Mouse (Mus musculus) megakaryocyte, adult 5-6 weeks (primary cell): Measurements from ENCODE around the gene Luzp1. TPM values are rescaled to one million over a fixed set of nuclear protein-coding genes. Genes with fewer than 3 reads are reported as not detected.

ENCODE experiments used
- ATAC-seq: 2 replicates; pipeline ENCODE4 v1.8.0; 2016; ENCODE audit warnings: mild to moderate bottlenecking, inconsistent platforms; ENCODE audit not compliant: poor library complexity, severe bottlenecking
- total RNA-seq, 2 experiments: library from RNA; stranded (forward) in 1 of 2; stranded (reverse) in 1 of 2; fragments of 153-499, 151-499 nt in 1 of 2; fragments of 221-1000, 200-1000 nt in 1 of 2; gene quantifications; 2 replicates each; pipeline versions ENCODE4 v1.2.3 to v1.2.4; 2015 to 2017

Luzp1 gene
- total RNA-seq (2015) = 3.4 and 6.7 TPM in 2 replicates
- total RNA-seq (2017) = 3.5 and 4.8 TPM in 2 replicates

DNA sequence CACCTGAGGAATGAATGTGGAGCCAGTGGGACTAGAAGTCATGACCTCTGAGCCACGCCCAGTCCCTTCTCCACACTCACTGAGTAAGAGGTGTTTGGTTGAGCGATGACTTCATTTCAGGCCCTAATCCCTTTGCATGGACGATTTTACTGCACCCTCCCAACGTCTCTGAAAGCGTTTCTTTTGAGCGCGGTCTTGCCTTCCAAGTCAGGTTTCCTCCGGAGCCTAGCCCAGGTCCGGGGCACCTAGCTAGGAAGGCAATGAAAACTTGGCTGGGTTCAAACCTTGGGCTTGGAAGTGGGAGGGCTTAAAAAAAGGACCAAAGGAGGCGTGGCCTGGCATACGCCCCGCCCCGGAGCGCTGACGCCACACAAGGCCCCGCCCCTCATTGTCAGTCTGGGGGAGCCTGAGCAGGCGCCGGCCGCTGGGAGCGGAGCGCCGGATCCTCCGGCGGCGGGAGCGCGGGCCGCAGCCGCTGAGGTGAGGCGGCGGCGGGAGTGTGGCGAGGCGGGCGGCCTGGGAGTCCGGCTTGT lies at the start of gene Luzp1:
Gene Luzp1 (plus strand): TSS at position 391 of the 533 bp plus-strand sequence.
- ATAC-seq = peak; percentile 87

DNA sequence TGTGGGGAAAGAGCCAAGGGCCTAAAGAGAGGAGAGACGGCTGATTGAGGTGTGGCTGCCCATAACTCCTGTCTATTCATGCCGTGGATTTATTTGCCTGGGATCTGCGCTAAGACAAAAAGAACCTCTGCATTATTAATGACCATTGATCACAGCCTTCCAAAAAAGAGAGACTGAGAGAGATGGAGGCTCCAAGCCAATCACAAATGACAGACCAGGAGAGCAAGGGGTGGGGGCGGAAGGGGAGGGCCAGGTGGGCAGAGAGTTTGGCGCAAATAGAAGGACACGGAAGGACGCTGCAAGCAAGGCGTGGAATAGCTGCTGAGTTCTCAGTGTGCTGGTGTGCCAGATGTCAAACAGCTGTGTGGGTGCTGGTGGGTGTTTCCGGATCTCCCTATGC lies 46.3 kb upstream of the Luzp1 start, which contains the start of gene Htr1d:
Gene Htr1d (plus strand): TSS at position 301 of the 400 bp plus-strand sequence.
- ATAC-seq = no peak

DNA sequence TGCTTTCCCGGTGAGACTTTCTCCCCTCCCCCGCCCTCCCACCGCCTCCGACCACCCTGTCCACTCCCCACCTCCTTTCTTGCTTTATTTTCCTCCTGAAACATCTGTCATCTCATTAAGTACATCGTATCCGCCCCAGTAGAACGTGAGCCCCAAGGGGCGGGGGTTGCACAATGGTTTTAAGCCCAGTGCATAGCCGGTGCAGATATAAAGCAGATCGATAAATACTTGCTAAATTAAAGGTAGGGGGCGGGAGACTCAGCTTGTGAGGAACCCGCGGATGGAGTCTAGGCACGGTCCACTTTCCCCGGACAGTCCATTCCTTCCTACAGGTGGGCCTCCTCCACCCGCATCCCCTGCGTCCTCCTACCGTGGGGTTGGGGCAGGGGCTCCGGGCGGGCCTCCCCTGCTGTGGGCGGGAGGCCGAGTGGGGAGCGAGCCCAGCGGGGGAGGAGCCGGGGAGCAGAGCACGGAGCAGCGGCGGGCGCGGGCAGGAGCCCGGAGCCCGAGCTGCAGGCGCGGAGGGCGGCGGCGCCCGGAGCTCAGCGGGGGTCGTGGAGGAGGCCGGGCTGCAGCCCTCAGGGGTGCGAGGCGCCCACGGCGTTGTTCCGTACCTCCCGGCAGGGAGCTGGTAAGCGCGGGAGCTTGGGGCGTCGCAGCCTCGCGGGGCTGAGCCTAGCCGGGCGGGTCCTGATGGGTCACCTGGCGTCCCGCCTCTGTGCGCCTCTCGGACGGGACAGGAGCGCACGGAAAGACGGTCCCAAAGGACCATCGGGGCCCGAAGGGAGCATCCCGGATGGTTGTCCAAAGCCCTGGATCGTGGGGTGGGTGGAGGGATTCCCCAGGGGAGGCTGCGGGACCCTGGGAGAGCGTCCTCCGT lies 45.2 kb upstream of the Luzp1 start:
- ATAC-seq = no peak

DNA sequence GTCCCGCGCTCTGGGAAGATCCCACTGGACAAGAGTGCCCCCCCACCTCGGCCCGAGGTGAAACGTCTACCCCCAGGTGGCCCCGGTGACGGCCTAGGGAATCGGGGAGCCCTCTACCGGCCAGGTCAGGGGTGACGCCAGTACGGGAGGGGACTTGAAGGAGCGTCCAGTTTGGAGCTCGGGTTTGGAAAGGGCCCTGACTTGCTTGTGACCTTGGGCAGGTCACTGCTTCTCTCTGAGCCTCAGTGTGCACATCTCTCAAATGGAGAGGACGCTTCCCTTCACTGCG lies 44.6 kb upstream of the Luzp1 start:
- ATAC-seq = no peak

DNA sequence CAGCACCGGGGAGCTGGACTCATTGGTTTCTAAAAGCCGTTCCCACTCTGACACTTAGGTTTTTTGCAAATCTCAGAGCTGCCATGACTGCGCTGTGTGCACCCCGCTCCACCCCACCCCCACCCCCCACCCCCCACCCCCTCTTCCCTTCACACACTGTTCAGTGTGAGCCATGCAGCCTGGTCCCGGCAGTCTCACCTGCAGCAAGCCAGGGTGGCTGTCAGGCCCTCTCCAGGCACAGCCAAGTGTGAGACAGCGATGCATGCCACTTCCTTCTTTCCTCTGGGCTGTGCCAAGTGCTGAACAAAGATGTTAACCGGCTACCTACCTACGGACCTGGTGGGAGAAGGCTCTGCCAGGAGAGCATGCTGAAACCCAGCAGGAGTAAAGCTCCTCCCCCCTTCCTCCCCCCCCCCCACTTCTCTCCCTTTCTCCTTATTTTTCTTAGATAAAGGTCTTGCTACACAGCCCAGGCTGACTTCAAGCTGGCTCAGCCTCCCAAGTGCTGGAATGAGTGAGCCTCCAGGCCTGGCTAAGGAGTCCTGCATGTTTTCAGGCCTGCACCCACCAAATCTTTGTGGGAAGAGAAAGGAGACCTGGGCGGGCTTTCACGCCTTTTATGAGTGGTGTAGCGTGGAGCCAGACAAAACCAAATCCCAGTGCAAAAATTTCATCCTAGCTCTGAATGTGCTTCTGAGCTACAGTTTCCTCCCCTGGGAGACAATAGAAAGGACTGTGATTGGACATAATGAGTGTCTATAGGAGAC lies 38.8 kb upstream of the Luzp1 start:
- ATAC-seq = no peak

DNA sequence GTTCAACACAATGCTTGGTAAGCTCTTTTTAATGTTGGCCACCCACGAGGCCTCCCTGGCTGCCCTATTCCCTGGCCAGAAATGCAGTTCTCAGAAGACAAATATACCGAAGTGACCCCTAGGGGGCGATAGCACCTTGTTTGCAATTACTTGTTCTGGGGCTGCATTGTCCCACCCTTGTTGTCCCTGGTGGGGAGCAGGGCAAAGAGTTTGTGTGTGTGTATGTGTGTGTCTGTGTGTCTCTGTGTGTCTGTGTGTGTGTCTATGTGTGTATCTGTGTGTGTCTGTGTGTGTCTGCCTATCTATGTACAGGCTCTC lies 38.2 kb upstream of the Luzp1 start:
- peak; percentile 49 for ATAC-seq

DNA sequence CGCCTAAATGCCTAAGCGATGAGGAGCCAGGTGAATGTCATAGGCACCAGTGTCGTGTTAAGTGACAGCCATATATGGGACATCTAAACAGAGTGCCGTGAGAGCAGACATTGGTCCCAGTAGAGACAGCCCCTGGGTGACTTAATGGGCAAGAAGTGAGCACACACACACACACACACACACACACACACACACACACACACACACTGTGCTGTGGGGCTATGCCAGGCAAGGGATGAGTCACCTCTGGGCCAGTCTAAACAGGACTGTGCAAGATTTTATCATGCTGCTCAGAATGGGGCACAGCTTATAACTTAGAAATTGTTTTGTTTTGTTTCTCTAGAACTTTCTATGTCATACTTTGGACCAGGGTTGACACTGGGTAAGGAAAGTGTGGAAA lies 35.5 kb upstream of the Luzp1 start:
- no peak for ATAC-seq

DNA sequence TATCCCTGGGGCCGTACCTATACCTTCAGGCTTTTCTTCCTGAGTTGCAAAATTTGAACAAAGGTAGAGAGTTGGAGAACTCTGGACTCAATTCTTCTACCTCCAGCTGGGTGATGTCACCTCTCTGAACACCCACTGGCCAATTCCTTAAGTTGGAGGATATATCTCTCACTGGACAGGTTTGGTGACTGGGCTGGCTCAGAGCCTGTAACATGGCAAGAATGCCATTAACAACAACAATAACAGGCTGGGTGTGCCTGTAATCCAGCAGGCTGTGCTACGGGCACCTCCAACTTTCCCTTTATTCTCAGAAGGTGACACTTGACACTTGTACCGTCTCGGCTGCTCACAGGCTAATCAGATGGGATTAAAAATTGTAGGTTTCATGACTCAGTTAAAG lies 30.5 kb upstream of the Luzp1 start:
- ATAC-seq = no peak

DNA sequence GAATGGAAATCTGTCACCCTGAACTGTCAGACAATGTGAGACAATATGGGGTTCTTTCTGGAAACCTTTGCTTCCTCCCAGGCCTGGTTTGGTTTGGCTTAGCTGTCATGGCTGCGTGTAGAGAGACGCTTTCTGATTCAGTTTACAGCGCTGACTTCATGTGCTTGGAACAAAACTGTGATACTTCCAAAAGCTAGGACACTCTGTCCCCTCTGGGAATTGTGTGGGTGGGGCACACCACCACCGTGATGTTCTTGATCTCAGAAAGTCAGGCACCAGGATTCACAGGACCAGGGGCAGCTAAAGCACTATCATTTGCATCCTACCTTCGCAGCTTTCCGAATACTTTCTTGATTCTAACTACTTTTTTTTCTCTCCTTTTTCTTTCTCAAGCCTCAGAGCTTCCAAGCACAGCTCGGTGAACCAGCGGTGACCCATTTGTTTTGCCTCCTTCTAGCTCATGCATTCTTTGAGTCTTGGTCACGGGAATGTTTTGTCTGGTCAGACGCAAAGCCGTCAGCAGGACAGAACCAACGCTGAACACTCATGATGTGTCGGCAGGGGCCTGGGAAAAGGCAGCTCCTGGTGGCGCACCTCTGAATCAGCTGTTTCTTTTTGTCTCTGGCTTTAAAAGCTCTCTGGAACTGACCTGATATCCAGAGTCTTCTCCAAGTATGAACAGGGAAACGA lies 28.1 kb upstream of the Luzp1 start:
- ATAC-seq = no peak

DNA sequence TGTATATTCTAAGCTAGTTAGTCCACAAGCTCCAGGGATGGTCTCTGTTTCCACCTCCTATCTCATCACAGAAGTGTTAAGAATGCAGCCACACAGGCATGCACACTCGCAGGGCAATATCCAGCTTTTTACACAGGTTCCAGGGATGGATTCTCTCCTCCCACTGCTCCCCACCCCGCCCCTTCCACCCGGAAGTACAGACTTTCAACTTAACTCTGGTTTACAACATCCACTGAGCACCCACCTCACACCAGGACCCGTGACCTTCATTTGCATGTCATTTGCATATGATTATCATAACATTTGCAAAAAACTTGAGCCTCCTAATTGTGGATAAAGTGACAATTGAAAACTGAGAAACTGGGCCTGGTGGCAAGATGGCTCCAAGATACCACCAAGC lies 25.0 kb upstream of the Luzp1 start:
- no peak for ATAC-seq

DNA sequence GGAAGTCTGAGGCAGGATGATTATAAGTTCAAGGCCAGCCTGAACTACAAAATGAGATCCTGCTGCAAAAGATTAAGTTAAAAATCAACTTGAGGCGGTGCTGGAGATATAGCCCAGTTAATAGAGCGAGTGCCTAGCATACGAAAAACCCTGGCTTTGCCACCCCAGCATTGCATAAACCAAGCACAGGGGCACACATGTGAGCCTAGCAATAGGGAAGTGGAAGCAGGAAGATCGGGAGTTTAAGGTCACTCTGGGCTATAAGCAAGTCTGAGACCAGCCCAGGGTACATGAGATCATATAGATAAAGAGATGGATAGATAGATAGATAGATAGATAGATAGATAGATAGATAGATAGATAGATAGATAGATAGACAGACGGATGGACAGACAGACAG lies 19.8 kb upstream of the Luzp1 start:
- no peak for ATAC-seq

DNA sequence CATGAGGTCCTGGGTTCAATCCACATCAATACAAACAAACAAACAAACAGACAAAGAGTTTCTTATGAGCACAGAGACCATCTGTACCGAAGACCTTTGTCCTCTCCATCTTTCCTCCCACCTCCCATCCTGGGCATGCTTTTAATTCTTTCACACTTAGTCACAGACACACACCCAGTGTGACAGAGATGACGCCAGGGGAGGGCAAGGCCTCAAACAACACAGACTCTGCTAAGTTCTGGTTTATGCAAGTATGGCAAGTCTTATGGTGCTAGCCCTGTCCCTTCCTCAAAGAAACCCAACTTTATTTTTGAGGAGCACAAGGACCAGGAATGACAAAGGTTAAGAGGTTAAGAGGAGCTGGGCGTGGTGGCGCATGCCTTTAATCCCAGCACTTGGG lies 19.3 kb upstream of the Luzp1 start:
- no peak for ATAC-seq

DNA sequence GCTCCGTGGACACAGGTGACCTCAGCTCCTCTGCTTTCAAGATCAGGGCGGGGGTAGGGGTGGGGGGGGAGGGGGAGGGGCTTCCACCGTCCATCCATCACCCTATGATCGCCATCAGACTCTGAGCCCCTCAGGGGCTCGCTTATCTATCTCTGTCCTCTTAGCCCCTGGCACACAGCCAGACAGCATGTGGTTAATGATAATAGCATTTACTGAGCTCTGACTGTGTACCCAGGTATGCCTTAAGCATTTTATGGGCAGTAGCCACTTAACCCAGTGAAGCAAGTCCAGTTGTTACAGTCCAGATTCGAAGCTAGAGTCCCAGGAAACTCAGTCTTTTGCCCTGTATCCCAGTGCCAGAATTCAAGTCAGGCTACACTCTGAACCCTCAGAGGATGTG lies 18.0 kb upstream of the Luzp1 start:
- ATAC-seq = no peak

DNA sequence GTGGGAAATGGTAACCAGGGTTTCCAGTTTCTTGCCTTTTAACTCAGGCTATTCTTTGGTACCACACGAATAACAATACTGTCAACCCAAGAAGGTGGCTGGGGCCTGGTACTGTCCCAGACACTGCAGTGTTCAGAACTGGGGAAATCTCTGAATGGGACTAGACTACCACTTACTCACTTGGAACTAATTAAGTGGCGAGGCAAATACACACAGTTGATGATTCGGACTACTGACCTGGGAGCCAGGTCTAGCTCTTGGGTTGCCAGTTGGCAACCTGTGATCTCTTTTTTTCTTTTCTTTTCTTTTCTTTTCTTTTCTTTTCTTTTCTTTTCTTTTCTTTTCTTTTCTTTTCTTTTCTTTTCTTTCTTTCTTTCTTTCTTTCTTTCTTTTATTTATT lies 17.3 kb upstream of the Luzp1 start:
- ATAC-seq = no peak

DNA sequence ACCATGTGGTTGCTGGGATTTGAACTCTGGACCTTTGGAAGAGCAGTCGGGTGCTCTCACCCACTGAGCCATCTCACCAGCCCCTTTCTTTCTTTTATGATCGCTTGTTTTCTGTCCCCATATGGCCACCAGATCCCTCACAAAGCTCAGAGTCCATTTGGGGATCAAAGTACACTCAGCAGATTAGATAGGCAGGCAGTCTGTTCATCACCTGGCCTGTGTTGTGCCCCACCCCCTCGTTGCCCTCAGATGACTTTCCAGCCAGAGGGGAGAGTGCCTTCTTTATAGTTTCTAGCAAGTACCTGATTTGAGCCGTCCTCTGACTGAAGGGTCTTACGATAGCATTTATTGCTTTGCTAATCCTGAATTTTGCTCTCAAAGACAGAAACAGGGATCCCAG lies 16.8 kb upstream of the Luzp1 start:
- no peak for ATAC-seq

DNA sequence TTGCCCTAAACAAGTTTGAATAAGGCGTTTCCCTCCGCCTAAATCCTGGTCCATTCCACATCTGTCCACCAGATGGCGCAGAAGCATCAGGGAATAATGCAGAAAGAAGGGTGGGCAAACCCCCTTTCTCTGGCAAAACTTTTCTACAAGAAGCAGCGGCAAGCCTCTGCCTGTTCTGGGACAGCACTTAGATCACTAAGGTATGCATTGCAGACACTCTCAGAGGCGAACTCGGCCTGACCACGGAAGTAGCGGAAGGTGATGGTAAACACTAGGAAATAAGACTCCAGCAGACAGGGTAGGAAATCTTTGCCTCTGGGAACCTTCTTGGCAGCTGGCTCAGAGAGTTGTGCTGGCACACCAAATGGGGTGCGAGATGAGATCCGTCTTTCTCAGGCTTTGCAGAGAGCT lies 14.7 kb upstream of the Luzp1 start:
- ATAC-seq = no peak

DNA sequence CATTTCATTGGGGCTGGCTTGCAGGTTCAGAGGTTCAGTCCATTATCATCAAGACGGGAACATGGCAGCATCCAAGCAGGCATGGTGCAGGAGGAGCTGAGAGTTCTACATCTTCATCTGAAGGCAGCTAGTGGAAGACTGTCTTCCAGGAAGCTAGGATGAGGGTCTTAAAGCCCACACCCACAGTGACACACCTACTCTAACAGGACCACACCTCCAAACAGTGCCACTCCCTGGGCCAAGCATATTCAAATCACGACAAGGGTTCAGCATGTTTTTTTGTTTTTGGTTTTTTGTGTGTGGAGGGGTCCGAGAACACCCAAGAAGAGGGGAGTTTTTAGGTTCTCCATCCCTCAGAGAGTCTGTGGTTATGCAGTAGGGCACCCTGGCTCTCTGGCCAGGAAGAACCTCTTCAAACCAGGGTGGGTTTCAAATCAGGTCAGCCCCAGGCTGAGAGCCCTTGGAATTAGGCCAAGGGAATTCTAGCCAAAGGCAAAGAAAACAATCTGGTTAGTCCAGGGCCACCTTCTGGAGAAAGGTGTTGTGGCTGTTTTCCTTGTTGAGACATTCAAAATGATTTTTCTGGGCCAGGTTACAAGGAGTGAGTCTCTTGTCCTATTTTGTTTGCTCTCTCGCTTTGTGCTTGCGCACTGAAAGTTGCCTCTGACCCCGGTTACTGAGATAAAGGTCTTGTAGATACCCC lies 12.9 kb upstream of the Luzp1 start:
- no peak for ATAC-seq

DNA sequence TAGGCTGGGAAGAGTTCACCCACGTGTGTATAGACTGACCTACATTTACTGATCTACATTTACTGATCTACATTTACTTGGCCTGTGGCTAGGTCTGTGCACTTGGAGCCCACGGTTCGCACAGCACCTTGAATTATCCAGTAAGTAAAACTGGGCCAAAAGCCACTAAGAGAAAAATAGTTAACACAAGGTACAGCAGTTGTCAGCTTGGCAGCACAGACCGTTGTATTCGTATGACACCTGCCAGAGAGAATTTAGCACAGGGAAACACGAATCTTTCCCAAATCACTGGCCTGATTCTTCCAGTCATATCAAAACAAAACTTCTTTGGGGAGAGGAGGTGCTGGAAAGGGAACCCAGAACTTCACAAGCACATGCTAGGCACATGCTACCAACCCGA lies 11.3 kb upstream of the Luzp1 start:
- ATAC-seq = no peak

DNA sequence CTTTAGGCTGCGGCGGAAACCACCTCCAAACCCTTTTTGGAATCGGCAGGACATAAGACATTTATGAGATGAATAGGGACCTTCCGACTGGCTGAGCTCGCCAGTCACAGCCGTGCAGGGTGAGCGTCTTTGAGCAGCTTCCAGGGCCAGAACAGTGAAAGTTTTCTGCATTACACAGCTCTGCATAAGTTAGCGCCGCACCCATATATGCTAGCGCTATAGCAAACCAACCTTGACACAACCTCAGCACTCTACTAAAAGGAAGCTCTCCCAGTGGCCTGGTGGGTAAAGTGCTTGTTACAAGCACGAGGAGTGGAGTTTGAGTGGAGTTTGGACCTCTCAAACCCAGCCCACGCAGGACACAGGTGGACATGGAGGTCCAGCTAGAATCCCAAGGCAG lies 10.4 kb upstream of the Luzp1 start:
- no peak for ATAC-seq

DNA sequence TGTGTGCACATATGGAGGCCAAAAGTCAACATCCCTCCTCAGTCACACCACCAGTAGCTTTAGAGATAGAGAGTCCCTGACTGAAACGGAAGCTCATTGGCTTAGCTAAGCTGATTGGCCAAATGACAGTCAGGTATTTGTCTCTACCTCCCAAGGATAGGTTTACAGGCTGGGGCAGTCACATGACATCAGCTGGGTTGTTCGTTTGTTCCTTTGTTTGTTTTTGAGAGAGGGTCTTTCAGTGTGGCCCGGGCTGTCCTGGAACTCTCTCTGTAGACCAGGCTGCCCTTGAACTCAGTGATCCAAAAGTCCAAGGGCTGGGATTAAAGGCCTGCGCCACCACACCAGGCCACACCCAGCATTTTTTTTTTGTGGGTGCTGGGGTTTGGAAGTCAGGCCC lies 8.4 kb upstream of the Luzp1 start:
- ATAC-seq = no peak

DNA sequence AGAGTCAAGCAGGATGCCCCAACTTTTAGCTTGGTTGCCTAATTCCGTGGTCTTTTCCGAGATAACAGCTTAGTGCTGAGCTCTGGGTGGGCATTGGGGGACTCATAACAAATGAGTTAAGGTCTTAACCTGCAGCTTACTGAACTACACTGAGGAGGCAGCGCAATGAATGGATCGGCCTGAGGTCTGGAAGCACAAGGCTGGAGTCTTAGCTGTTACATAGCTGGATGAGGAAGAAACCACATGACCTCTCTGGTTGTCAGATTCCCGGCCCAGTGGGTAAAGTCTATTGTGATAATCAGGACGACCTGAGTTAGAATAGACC lies 7.8 kb upstream of the Luzp1 start:
- ATAC-seq = no peak
